Mouse (Mus musculus) E14TG2a.4 (cell line): ENCODE data around the gene Foxp1.

Experiments
- CTCF ChIP-seq: conservative IDR thresholded peaks from 2 replicates; pipeline ENCODE4 v1.5.1; 2014; ENCODE audit warnings: low read length
- NANOG ChIP-seq: IDR thresholded peaks from 2 replicates; pipeline ENCODE4 v1.6.1; 2014; ENCODE audit warnings: borderline replicate concordance, low read length, mixed read lengths

DNA sequence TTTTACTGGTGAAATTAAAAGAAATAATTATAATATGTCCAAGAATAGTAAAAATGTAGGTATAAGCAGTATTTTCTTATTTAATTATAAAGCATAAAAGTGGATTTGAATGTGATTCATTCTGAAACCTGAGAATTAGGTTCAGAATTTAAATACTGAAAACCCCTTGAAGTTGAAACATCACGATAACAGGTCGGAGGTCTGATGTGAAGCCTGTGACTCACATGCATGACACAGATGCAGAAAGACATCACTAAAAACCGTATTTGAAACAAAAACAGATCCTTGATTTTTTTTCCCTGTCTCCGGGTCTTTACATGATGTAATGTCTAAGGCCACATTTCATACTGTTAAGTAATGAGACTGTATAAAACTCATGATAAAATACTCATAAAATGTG, 181.6 kb downstream of the Foxp1 start:
- TF ChIP-seq CTCF (no peak), NANOG (no peak)
